Mouse (Mus musculus): Measurements from ENCODE around the gene Farsb. TPM values are rescaled to one million over a fixed set of nuclear protein-coding genes. Genes with fewer than 3 reads are reported as not detected.

Farsb gene
- total RNA-seq (2014; rRNA removed) (72.8 and 75.5 TPM in 2 replicates), polyA plus RNA-seq (2015; fragmentation: Nextera tagmentation; extraction: Ambion mirVana) (123 and 129 TPM in 2 replicates)

DNA sequence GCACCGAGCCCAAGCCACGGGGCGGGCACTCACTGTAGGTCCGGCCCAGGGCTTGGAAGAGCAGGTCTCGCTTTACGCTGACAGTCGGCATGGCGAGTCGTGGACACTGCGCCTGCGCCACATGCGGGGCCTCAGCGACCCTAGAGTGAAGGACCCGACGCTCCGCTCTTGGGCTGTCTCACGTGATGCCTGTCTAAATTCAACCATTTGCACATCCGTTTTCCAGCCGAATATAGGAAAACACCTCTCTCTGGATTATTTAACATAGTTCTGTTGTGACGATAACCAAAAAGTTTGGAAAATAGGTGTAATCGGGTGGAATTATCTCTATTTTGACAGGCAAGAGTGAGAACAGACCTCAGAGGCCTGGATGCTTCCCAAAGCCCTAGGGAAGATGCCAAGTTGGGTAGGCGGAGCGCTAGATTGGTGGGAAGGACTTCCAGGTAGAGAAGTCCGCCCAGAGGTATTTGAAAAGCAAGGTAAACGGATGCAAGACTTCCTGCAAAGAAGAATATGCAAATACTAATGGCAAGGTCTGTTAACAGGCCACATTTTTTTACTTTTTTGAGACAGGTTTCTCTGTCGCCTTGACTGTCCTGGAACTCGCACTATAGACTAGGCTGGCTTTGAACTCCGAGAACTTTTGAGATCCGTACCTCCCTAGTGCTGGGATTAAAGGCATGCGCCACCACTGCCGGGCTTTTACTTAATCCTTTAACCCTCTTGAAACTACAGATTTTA lies at the start of gene Farsb:
TSS of gene Farsb (minus strand) at position 146 of the 741 bp plus-strand sequence.
- Histone ChIP-seq H3K9ac (replicated peaks; ENCODE audit: low read length) (peak within 1 kb of the TSS; percentile 84), H3K4me2 (ENCODE audit: low read depth, low read length) (peak within 1 kb of the TSS; percentile 91), H3K4me1 (ENCODE audit: insufficient read depth, low read length) (peaks cover 4% of the 10 kb centered on the region), H3K9me3 (ENCODE audit: low read length) (no peaks in the 10 kb centered on the region), H3K27ac (peak within 1 kb of the TSS; percentile 85), H3K27me3 (ENCODE audit: insufficient read depth, low read length) (no peaks in the 10 kb centered on the region), H3K4me3 (ENCODE audit: low read length) (peak within 1 kb of the TSS; percentile 98), H3K36me3 (ENCODE audit: insufficient read depth, low read length) (no peaks in the 10 kb centered on the region)
- ATAC-seq: peak; percentile 99
- DNase-seq (ENCODE audit: low spot score): peak; percentile 96
- WGBS: 0% methylated on average over 31 of the region's 31 CpGs
- no peak for TF ChIP-seq CTCF (IDR thresholded peaks at IDR 0.05; ENCODE audit: low read depth)

DNA sequence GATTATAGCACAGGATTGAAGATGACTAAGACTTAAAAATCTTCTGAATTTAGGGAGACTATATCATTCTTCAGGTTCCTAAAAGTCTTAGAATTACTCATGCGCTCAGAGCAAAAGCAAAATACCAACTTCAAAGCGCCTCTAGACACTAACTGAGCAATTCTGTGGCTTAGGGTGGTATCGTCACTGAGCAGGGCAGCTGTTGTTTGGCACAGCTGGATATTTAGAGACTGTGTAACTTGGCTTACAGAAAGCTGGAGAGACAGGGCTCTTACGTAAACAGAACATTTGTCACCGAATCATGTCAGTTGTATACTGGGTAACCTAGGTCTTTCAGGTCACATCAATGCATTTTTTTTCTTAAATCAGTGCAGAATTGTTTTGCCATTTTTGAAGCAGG lies 49.7 kb upstream of the Farsb start:
- Histone ChIP-seq H3K27me3 (ENCODE audit: insufficient read depth, low read length) (no peaks in the 10 kb centered on the region), H3K9ac (replicated peaks; ENCODE audit: low read length) (0 out of 2 replicates have a peak overlapping the region, but pooled peaks have one; percentile 47), H3K4me3 (ENCODE audit: low read length) (no peak overlapping the region), H3K9me3 (ENCODE audit: low read length) (no peaks in the 10 kb centered on the region), H3K4me1 (ENCODE audit: insufficient read depth, low read length) (no peaks in the 10 kb centered on the region; the same call in 1 of the 2 replicates), H3K4me2 (ENCODE audit: low read depth, low read length) (0 out of 2 replicates have a peak overlapping the region, but pooled peaks have one; percentile 80), H3K27ac (no peak overlapping the region), H3K36me3 (ENCODE audit: insufficient read depth, low read length) (no peaks in the 10 kb centered on the region)
- peak; percentile 7 for DNase-seq (ENCODE audit: low spot score)
- 47% methylated on average over 5 of the region's 5 CpGs for WGBS
- ATAC-seq: no peak
- TF ChIP-seq CTCF (IDR thresholded peaks at IDR 0.05; ENCODE audit: low read depth): no peak

DNA sequence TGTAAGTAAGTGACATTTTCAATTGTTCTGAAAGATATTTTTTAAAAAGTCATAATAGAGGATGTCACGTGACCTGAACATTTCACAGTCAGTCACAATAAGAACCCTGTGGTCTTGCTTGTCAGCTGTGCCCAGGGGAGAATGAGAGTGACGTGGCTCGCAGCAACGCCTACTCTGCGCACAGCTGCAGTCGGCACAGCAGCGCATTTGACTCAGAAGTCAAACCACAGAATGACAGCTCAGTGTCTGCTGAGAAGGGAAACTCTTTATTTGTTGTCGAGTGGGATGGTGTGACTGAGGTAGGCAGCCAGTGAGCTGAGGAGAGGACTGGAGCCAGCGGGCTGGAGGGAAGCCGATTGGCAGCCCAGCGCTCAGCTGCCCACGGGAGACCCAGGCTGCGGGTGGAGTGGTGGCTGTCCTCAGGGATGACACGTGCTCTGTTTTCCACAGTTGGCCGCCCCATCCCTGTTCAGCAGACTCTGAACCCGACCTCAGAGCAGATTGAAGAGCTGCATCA lies 48.9 kb upstream of the Farsb start:
- Histone ChIP-seq H3K9me3 (ENCODE audit: low read length) (no peaks in the 10 kb centered on the region), H3K27me3 (ENCODE audit: insufficient read depth, low read length) (no peaks in the 10 kb centered on the region), H3K4me2 (ENCODE audit: low read depth, low read length) (peak overlapping the region; percentile 80), H3K27ac (peak overlapping the region; percentile 51; the same call in 1 of the 2 replicates), H3K4me3 (ENCODE audit: low read length) (peak overlapping the region; percentile 38), H3K36me3 (ENCODE audit: insufficient read depth, low read length) (no peaks in the 10 kb centered on the region), H3K4me1 (ENCODE audit: insufficient read depth, low read length) (no peaks in the 10 kb centered on the region; the same call in 1 of the 2 replicates), H3K9ac (replicated peaks; ENCODE audit: low read length) (peak overlapping the region; percentile 47)
- WGBS: 2% methylated on average over 16 of the region's 16 CpGs
- TF ChIP-seq CTCF (IDR thresholded peaks at IDR 0.05; ENCODE audit: low read depth): no peak
- ATAC-seq (peak; percentile 94), DNase-seq (ENCODE audit: low spot score) (peak; percentile 80)

DNA sequence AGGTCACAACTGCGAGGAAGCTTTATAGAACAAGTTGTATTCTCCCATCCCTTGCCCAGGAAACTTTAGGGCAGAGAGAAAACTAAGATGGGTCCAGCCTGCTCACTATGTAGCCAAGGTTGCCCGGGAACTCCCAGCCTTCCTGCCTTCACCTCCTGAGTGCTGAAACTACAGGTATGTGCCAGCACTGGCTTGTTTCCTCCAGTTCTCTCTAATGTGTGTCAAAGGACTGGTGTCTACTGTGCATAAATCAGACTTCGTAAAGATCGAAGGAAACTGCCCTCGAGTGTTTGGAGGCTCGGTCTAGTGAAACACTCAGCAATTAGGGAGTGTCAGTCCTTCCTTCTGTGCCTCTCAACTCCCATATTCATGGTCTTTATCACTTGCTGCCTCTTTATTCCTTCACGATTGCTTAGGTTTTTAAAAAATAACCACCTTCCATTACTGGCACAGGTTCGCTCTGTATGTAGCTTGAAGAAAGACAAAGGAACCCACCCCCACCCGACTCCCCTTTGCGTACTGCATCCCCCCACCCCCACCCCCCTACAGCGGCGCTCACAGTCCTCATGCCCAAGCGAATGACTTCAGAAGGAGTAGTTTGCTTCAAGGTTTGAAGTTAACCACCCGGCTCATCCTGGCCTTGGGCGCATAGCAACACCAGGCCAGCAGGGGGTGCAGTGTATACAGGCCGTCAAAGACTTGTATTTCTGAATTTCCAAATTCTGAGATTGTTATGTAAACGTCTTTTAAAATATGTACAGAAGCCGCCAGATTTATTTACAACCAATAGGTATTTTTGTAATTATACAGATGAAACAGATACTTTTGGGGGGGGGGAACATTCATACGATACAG lies 47.8 kb upstream of the Farsb start:
- H3K27ac ChIP-seq: no peak overlapping the region
- 30% methylated on average over 19 of the region's 19 CpGs for WGBS
- H3K9ac ChIP-seq (replicated peaks; ENCODE audit: low read length): no peak overlapping the region
- peak; percentile 82 for TF ChIP-seq CTCF (IDR thresholded peaks at IDR 0.05; ENCODE audit: low read depth)
- no peaks in the 10 kb centered on the region; the same call in 1 of the 2 replicates for H3K4me1 ChIP-seq (ENCODE audit: insufficient read depth, low read length)
- ATAC-seq (peak; percentile 46; the same call in 1 of the 2 replicates), DNase-seq (ENCODE audit: low spot score) (peak; percentile 86)
- peak overlapping the region; percentile 80 for H3K4me2 ChIP-seq (ENCODE audit: low read depth, low read length)
- peak overlapping the region; percentile 38 for H3K4me3 ChIP-seq (ENCODE audit: low read length)
- no peaks in the 10 kb centered on the region for H3K36me3 ChIP-seq (ENCODE audit: insufficient read depth, low read length)
- H3K9me3 ChIP-seq (ENCODE audit: low read length): no peaks in the 10 kb centered on the region
- no peaks in the 10 kb centered on the region for H3K27me3 ChIP-seq (ENCODE audit: insufficient read depth, low read length)

DNA sequence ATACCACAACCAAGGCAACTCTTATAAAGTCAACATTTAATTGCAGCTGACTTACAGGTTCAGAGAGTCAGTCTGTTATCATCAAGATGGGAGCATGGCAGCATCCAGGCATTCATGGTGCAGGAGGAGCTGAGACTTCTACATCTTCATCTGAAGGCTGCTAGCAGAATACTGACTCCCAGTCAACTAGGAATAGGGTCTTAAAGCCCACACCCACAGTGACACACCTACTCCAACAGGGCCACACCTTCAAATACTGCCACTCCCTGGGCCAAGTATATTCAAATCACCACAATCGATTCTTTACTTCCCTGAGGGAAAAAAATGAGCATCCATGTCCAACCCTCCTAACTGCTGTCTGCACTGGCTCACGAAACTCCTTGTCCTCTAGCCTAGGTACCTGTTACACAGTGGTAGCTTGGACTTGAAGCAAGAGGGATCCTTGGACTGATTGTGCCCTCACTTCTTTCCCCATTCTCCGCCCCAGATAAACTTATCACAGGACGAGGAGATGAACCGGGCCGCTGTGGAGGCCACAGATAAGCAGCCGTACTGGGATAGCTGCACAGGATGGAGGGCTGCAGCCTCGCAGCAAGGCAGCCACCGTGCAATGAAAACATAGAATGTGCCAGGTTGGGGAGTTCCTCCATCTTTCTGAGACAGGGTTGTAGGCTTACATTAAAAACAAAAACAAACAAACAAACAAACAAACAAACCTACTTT lies 45.9 kb upstream of the Farsb start:
- no peak overlapping the region for H3K4me3 ChIP-seq (ENCODE audit: low read length)
- no peak overlapping the region for H3K4me2 ChIP-seq (ENCODE audit: low read depth, low read length)
- H3K4me1 ChIP-seq (ENCODE audit: insufficient read depth, low read length): no peaks in the 10 kb centered on the region; the same call in 1 of the 2 replicates
- no peaks in the 10 kb centered on the region for H3K36me3 ChIP-seq (ENCODE audit: insufficient read depth, low read length)
- no peaks in the 10 kb centered on the region for H3K9me3 ChIP-seq (ENCODE audit: low read length)
- no peaks in the 10 kb centered on the region for H3K27me3 ChIP-seq (ENCODE audit: insufficient read depth, low read length)
- H3K27ac ChIP-seq: no peak overlapping the region
- TF ChIP-seq CTCF (IDR thresholded peaks at IDR 0.05; ENCODE audit: low read depth): no peak
- DNase-seq (ENCODE audit: low spot score): no peak
- no peak for ATAC-seq
- WGBS: 92% methylated on average over 9 of the region's 9 CpGs
- no peak overlapping the region for H3K9ac ChIP-seq (replicated peaks; ENCODE audit: low read length)

All from hindbrain, postnatal 0 days (tissue).